Mouse (Mus musculus): ENCODE measurements around the gene Polr3g. TPM values are rescaled to one million over a fixed set of nuclear protein-coding genes. Genes with fewer than 3 reads are reported as not detected.
"Not testable (repeated sequence)": the region's sequence is repeated elsewhere in the genome, so short reads cannot be mapped to it uniquely, and the experiment has no call there.

The Polr3g gene
- total RNA-seq, 1 experiment from 2014 or later: 8.4 TPM

- no peak for ATAC-seq (ENCODE audit: extremely low read depth, insufficient number of reproducible peaks, low FRiP score, poor library complexity, severe bottlenecking)
Observed at GRCm38 (mm10) chr13:81642491-81643149, 68.2 kb downstream of the Polr3g start.

GRCm38 (mm10) chr13:81641289-81642045 lies 69.3 kb downstream of the Polr3g start:
- ATAC-seq (ENCODE audit: extremely low read depth, insufficient number of reproducible peaks, low FRiP score, poor library complexity, severe bottlenecking): peak; percentile 51; the same call in 1 of the 2 replicates

DNA sequence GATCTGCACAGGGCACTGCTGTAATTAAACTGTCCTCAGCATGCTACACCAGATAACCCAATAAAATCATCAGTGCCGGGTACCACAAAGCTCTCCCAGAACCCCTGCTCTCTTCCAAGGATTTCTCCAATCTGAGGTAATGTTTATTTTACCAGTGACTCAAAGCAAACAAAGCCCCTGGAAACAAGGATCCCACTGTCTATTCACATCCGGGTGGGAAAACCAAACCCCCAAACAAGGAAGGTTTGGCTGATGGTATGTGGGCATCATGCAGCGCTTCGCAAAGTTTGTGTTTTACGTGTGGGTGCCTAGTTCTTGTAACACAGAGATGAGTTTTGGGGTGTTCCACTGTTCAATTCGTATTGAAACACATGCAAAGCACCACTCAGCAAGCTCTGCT lies 69.9 kb downstream of the Polr3g start:
- no peak for ATAC-seq (ENCODE audit: extremely low read depth, insufficient number of reproducible peaks, low FRiP score, poor library complexity, severe bottlenecking)

- ATAC-seq (ENCODE audit: extremely low read depth, insufficient number of reproducible peaks, low FRiP score, poor library complexity, severe bottlenecking): no peak
Observed at GRCm38 (mm10) chr13:81639624-81640023, 71.2 kb downstream of the Polr3g start.

- ATAC-seq (ENCODE audit: extremely low read depth, insufficient number of reproducible peaks, low FRiP score, poor library complexity, severe bottlenecking): no peak
Observed at GRCm38 (mm10) chr13:81632720-81633415, 77.9 kb downstream of the Polr3g start, which contains the start of gene Adgrv1. TSS of gene Adgrv1 (minus strand) at chr13:81633154.

- no peak for ATAC-seq (ENCODE audit: extremely low read depth, insufficient number of reproducible peaks, low FRiP score, poor library complexity, severe bottlenecking)
Observed at GRCm38 (mm10) chr13:81630566-81630965, 80.2 kb downstream of the Polr3g start.

GRCm38 (mm10) chr13:81629395-81629794 lies 81.4 kb downstream of the Polr3g start:
- no peak for ATAC-seq (ENCODE audit: extremely low read depth, insufficient number of reproducible peaks, low FRiP score, poor library complexity, severe bottlenecking)

DNA sequence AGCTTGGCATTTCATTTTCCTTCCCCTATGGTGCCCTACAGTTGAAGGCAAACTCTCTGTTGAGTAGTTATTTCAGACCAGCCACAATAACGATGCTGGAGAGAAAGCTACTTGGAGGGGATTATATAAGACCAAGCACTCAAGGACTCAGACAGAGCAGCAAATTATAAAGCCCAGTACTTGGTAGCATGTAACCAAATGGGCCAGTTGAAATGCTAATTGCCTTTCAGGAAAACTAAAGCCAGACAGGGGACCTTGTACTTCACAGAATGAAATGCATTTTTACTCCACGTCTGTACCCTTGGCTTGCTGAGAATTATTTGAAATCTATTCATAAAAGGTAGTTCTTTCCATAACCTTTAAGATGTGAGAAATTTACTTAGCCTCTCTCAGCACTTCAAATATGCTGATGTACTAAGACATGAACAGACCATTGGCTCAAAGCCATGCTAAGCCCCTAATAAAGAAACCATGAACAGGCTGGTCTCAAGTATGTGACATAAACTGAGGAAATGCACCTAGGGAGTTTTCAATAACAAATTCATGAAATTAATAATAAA lies 82.1 kb downstream of the Polr3g start:
- no peak for ATAC-seq (ENCODE audit: extremely low read depth, insufficient number of reproducible peaks, low FRiP score, poor library complexity, severe bottlenecking)

DNA sequence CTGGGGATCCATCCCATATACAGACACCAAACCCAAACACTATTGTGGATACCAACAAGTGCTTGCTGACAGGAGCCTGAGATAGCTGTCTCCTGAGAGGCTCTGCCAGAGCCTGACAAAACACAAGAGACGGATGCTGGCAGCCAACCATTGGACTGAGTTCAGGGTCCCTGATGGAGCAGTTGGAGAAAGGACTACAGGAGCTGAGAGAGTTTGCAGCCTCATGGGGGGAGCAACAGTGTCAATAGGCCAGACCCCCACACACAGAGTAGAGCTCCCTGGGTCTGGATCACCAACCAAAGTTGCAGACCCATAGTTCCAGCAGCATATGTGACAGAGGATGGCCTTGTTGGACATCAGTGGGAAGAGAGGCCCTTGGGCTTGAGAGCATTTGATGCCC lies 83.0 kb downstream of the Polr3g start:
- not testable (repeated sequence) for ATAC-seq (ENCODE audit: extremely low read depth, insufficient number of reproducible peaks, low FRiP score, poor library complexity, severe bottlenecking)

Other genes starting within 250 kb of the Polr3g start
- 0.47 TPM in 1 of 2 replicates, not detected in the other for gene Adgrv1, start 77.9 kb downstream of the Polr3g start, total RNA-seq (2017)
- 44.8 and 78.7 TPM in 2 replicates for gene Lysmd3, start 53.4 kb downstream of the Polr3g start, total RNA-seq (2017)
- gene Mblac2, start 328 bp upstream of the Polr3g start, total RNA-seq (2017): 5.9 TPM in 2 replicates
- 139 and 158 TPM in 2 replicates for gene Cetn3, start 72.1 kb upstream of the Polr3g start, total RNA-seq (2017)